Mouse (Mus musculus): Measurements from ENCODE around the gene Txndc11. TPM values are rescaled to one million over a fixed set of nuclear protein-coding genes. Genes with fewer than 3 reads are reported as not detected.

The Txndc11 gene
- total and polyA plus RNA-seq, 3 experiments: 24.9 to 33.7 TPM; not detected in 1

DNA sequence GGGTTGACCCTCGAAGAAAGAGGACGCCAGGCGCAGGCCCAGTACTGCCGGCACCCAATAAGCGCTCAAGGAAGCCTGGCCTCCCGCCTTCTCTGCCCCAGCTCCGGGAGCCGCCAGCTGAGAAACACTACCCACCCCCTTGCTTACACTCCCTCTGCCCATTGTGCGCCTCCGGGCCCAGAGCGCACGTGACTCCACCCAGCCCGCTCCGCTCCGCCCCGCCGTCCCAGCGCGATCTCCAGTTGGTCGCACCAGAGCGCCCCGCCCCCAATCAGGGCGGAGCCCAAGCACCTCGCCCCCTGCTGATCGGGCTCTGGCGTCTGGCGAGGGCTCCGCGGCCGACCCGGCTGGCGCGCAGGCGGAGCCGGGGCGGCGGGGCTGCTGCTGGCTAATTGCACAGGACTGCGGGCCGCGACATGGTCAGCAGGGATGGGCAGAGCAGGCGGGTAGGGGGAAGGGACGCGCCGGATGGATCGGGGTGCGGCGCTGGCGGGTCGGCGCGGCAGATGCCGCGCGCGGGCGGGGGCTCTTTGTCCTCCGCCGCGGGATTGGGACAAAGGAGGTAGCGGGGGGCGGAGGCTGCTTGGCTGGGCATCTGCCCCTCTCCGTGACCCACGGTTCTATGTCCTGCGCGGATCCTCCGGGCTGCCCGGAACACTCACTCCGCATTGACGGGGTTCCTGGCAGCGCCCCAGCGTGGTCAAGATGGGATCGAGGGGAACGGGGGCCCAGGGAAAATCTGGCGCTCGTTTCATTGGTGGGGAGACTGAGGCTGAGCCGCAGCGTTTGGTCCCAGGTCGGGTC, 68.2 kb downstream of the Txndc11 start, which contains the start of gene Litaf:
Gene Litaf, minus strand, starts transcription at position 129 of the 804 bp plus-strand sequence.
- H3K36me3 ChIP-seq (ENCODE audit: control insufficient read depth in 1 of 2, insufficient read depth in 2 of 2, low read length in 2 of 2): peaks cover 0 to 10% of the 10 kb centered on the region in 2 experiments; a peak in 1 of 4 replicates
- H3K9me3 ChIP-seq (replicated peaks; ENCODE audit: insufficient read depth, low read length): no peaks in the 10 kb centered on the region
- peak; percentile 94 for DNase-seq (ENCODE audit: low read depth, low spot score)
- no peaks in the 10 kb centered on the region for H3K27me3 ChIP-seq (ENCODE audit: control insufficient read depth in 1 of 2, insufficient read depth in 2 of 2, low read length in 2 of 2)
- H3K27ac ChIP-seq (ENCODE audit: control insufficient read depth, low read depth, low read length): no peak within 1 kb of the TSS
- peak within 1 kb of the TSS; percentile 74 to 84 for H3K4me3 ChIP-seq (ENCODE audit: control insufficient read depth in 1 of 2, insufficient read depth in 1 of 2, low read depth in 2 of 2, low read length in 2 of 2)
- no peaks in the 10 kb centered on the region for H3K79me2 ChIP-seq (ENCODE audit: control insufficient read depth, insufficient read depth, low read length, poor library complexity)
- TF ChIP-seq USF2 (IDR thresholded peaks at IDR 0.05; ENCODE audit: borderline replicate concordance in 1 of 2, insufficient read depth in 1 of 2, low read depth in 1 of 2, low read length in 2 of 2): peak; percentile 15 to 63; a peak in 1 of 4 replicates
- TF ChIP-seq ZC3H11A (IDR thresholded peaks at IDR 0.05; ENCODE audit: low read depth, low read length): no peak
- peak; percentile 96 for TF ChIP-seq USF1 (IDR thresholded peaks at IDR 0.05; ENCODE audit: low read depth, low read length)
- TF ChIP-seq SMC3 (IDR thresholded peaks at IDR 0.05; ENCODE audit: low read depth, low read length): no peak
- no peak for TF ChIP-seq ZKSCAN1 (IDR thresholded peaks at IDR 0.05; ENCODE audit: low read depth, low read length)
- no peak for TF ChIP-seq ZNF384 (IDR thresholded peaks at IDR 0.05; ENCODE audit: low read depth, low read length)
- TF ChIP-seq MYB (IDR thresholded peaks at IDR 0.05; ENCODE audit: low read depth, low read length): no peak
- TF ChIP-seq BHLHE40 (IDR thresholded peaks at IDR 0.05; ENCODE audit: borderline replicate concordance, low read depth, low read length): peak; percentile 93
- no peak for TF ChIP-seq MYC (IDR thresholded peaks at IDR 0.05; ENCODE audit: low read depth, low read length)
- TF ChIP-seq GABPA (IDR thresholded peaks at IDR 0.05; ENCODE audit: low read depth, low read length): no peak
- no peak for TF ChIP-seq MAZ (IDR thresholded peaks at IDR 0.05; ENCODE audit: low read depth, low read length)
- TF ChIP-seq NRF1 (IDR thresholded peaks at IDR 0.05; ENCODE audit: insufficient read depth, low read depth, low read length, poor library complexity, severe bottlenecking): 0 out of 2 replicates have a peak, but pooled peaks have one; percentile 28
- TF ChIP-seq EP300 (IDR thresholded peaks at IDR 0.05; ENCODE audit: low read depth in 1 of 2, low read length in 2 of 2): no peak
- no peak for TF ChIP-seq NELFE (IDR thresholded peaks at IDR 0.05; ENCODE audit: low read depth, low read length)
- no peak for TF ChIP-seq TAL1 (IDR thresholded peaks at IDR 0.05; ENCODE audit: low read length)
- no peak for TF ChIP-seq MAFK (IDR thresholded peaks at IDR 0.05; ENCODE audit: borderline replicate concordance, low read depth, low read length)
- no peak for TF ChIP-seq ZMIZ1 (IDR thresholded peaks at IDR 0.05; ENCODE audit: low read depth, low read length)
- 0 out of 2 replicates have a peak, but pooled peaks have one; percentile 26 for TF ChIP-seq SIN3A (IDR thresholded peaks at IDR 0.05; ENCODE audit: low read length)
- TF ChIP-seq POLR2AphosphoS5 (IDR thresholded peaks at IDR 0.05; ENCODE audit: borderline replicate concordance, low read depth, low read length): no peak
- 0 out of 2 replicates have a peak, but pooled peaks have one; percentile 31 for TF ChIP-seq HCFC1 (IDR thresholded peaks at IDR 0.05; ENCODE audit: low read depth, low read length)
- TF ChIP-seq POLR2A (IDR thresholded peaks at IDR 0.05; ENCODE audit: control insufficient read depth in 1 of 2, insufficient read depth in 1 of 2, low read depth in 1 of 2, low read length in 2 of 2, poor library complexity in 1 of 2): peak; percentile 26 to 68; a peak in 3 of 4 replicates
- TF ChIP-seq CTCF (IDR thresholded peaks at IDR 0.05 in 2 of 3, conservative IDR thresholded peaks at IDR 0.05 in 1 of 3; ENCODE audit: control insufficient read depth in 1 of 3, insufficient read depth in 1 of 3, low read depth in 2 of 3, low read length in 3 of 3, poor library complexity in 1 of 3, severe bottlenecking in 1 of 3): peak in 1 of 3 experiments; percentile 23; a peak in 1 of 6 replicates
- no peak for TF ChIP-seq E2F4 (IDR thresholded peaks at IDR 0.05; ENCODE audit: borderline replicate concordance, low read depth, low read length)
- no peak for TF ChIP-seq UBTF (IDR thresholded peaks at IDR 0.05; ENCODE audit: borderline replicate concordance, insufficient read depth, low read depth, low read length)
- TF ChIP-seq MAX (IDR thresholded peaks at IDR 0.05; ENCODE audit: low read length): peak; percentile 85
- no peak for TF ChIP-seq CHD1 (IDR thresholded peaks at IDR 0.05; ENCODE audit: low read depth, low read length)
- TF ChIP-seq KAT2A (conservative IDR thresholded peaks at IDR 0.05; ENCODE audit: low read depth, low read length): no peak
- TF ChIP-seq JUND (IDR thresholded peaks at IDR 0.05; ENCODE audit: low read depth, low read length): no peak
- no peak for TF ChIP-seq POLR2AphosphoS2 (IDR thresholded peaks at IDR 0.05; ENCODE audit: low read length)
- TF ChIP-seq MXI1 (IDR thresholded peaks at IDR 0.05; ENCODE audit: low read depth, low read length): peak; percentile 62; the same call in 1 of the 2 replicates
- peak within 1 kb of the TSS; percentile 67 for H3K9ac ChIP-seq (ENCODE audit: control insufficient read depth, low read depth, low read length, poor library complexity, severe bottlenecking)
- H3K4me1 ChIP-seq (ENCODE audit: control insufficient read depth in 1 of 2, insufficient read depth in 2 of 2, low read length in 2 of 2): peaks cover 0 to 14% of the 10 kb centered on the region in 2 experiments; a peak in 3 of 4 replicates
